Mouse (Mus musculus): Measurements from ENCODE around the gene Prph2.

Prph2 gene

DNA sequence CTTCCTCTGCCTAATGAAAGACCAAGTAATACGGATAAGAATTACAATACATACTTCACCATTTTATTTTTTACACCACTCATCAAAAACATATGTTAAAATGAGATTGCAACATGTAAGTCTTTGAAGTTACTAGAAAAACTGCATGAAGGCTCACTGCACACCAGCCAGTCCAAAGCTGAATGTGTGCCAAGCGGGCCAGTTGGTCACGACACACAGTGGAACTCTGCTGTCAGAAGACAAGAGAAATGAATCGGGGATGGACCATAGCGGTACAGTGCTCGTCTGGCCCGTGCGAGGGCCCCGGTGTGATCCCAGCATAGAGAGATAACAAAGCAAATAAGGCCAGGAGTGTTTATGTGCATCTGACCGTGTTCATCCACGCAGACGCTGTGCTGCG is 52.9 kb downstream of the Prph2 start:
- in situ Hi-C loops (cut with MboI, MseI), result loop anchor here (5.0 kb wide), 1 partner anchor 746 kb away; no protein-coding TSS in a partner anchor

DNA sequence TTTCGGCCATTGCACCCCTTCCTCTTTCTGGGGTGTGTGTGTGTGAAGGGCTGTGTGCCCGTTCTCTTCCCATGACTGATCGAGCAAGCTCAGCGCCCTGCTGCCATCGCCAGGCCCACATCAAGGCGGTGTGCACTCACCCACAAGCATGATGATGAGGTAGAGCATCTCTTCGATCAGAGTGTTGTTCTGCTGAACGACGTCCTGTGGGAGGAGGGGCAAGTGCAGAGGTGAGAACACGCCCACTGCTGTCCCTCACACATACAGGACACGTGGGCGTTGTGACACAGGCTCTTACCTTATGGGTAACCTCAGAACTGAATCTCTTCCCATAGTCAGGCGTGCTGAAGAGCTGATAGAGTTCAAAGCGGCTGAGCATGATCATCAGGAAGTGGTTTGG is 56.6 kb downstream of the Prph2 start:
- in situ Hi-C loops (cut with MboI, MseI), result no loop called here

DNA sequence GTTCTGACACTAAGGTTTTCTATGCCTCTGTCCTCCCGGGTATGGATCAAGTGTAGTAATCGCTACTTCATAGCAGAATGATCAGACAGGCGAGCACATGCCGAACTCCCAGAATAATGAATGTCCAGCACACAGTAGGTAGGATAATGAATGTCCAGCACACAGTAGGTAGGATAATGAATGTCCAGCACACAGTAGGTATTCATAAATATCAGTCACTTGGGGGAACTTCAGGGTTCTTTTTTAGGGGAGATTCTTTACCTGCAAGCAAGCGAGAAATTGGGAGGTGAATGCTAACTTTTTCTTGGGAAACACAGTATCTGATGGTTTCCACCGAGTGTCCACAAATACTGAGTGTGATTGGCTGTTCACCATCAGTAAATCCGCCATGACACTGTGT is 62.3 kb downstream of the Prph2 start:
- in situ Hi-C loops (cut with MboI, MseI), result no loop called here
